11 mouse cellular contexts compared by ENCODE assay signal in genomic region chr2:166175145-166175544, GRCm38 (mm10). TPM values are rescaled to one million over a fixed set of nuclear protein-coding genes. Genes with fewer than 3 reads are reported as not detected.
A peak's percentile ranks its signal among the peaks of the same experiment; 100 is the strongest.
DNase-seq lines count a peak whose midpoint lies in the region; ATAC-seq and TF ChIP-seq lines count a peak whose summit lies in the region.
"Had no signal": no experiment of that assay in that cellular context is flagged by ENCODE, and none has a peak within 500 bp of the region (broad histone marks: within the 10 kb centered on the region; RNA-seq: fewer than 3 reads in every experiment).

No protein-coding gene starts in this region.

- no peak for TF ChIP-seq POLR2A in limb, embryonic 14.5 days (IDR thresholded peaks at IDR 0.05; ENCODE audit: borderline replicate concordance, extremely low read depth, insufficient read depth, insufficient read length)

- H3K4me3 ChIP-seq in heart, embryonic 16.5 days (ENCODE audit: low read length): no peak overlapping the region
- no peak overlapping the region for H3K4me3 ChIP-seq in ES-E14 (ENCODE audit: insufficient read depth in 1 of 2, low read depth in 1 of 2, low read length in 2 of 2, poor library complexity in 1 of 2, severe bottlenecking in 1 of 2)
- no peak overlapping the region for H3K4me3 ChIP-seq in forebrain, embryonic 15.5 days
- no peak overlapping the region for H3K4me3 ChIP-seq in limb, embryonic 14.5 days (replicated peaks; ENCODE audit: low read length)
- no peak overlapping the region for H3K4me3 ChIP-seq in left cerebral cortex, adult 2 months
- H3K4me3 ChIP-seq: erythroblast, embryonic 14.5 days had no signal

- no peak for DNase-seq in heart, postnatal 36 days
- no peak for DNase-seq in ES-E14 (ENCODE audit: low read depth, low spot score)
- DNase-seq in limb, embryonic 14.5 days (ENCODE audit: low spot score): peak; percentile 73
- no peak for DNase-seq in gastrocnemius, postnatal 4 days (ENCODE audit: low spot score in 2 of 2)
- DNase-seq in left cerebral cortex, adult 2 months (ENCODE audit: extremely low spot score in 1 of 2, low spot score in 2 of 2): no peak
- no peak for DNase-seq in urinary bladder, adult 18-20 months (ENCODE audit: low spot score in 2 of 2)
- DNase-seq: adrenal gland, postnatal 36 days; spleen, adult 18-20 months had no signal

- H3K27ac ChIP-seq in heart, embryonic 16.5 days (ENCODE audit: low read length): no peak overlapping the region
- H3K27ac ChIP-seq in ES-E14 (ENCODE audit: insufficient read depth, low read depth, low read length, poor library complexity, severe bottlenecking): no peak overlapping the region
- H3K27ac ChIP-seq in forebrain, embryonic 15.5 days (replicated peaks): no peak overlapping the region
- peak overlapping the region; percentile 68; the same call in 1 of the 2 replicates for H3K27ac ChIP-seq in limb, embryonic 14.5 days (replicated peaks; ENCODE audit: low read depth, low read length)
- H3K27ac ChIP-seq in left cerebral cortex, adult 2 months: no peak overlapping the region

- 0 out of 2 replicates have a peak, but pooled peaks cover 2% of the 10 kb centered on the region for H3K27me3 ChIP-seq in heart, embryonic 16.5 days (ENCODE audit: control insufficient read depth, insufficient read depth, low read length)
- peaks cover 29% of the 10 kb centered on the region; the same call in 1 of the 2 replicates for H3K27me3 ChIP-seq in forebrain, embryonic 15.5 days
- H3K27me3 ChIP-seq in limb, embryonic 14.5 days (ENCODE audit: control insufficient read depth, insufficient read depth, low read length): no peaks in the 10 kb centered on the region

- H3K4me2 ChIP-seq in heart, embryonic 16.5 days (ENCODE audit: low read depth, low read length): no peak overlapping the region
- no peak overlapping the region for H3K4me2 ChIP-seq in forebrain, embryonic 15.5 days (replicated peaks)
- H3K4me2 ChIP-seq in limb, embryonic 14.5 days (replicated peaks; ENCODE audit: low read depth, low read length, severe bottlenecking): no peak overlapping the region

- intact Hi-C loops in heart, postnatal 36 days (cut with DNase I): no loop called here
- intact Hi-C loops in left cerebral cortex, adult 2 months (cut with DNase I): no loop called here

- in situ Hi-C loops in ES-E14 (cut with MboI; ENCODE audit: low sequenced_read_pairs in 2 of 2, unreplicated experiment in 2 of 2): no loop called here

- H3K9ac ChIP-seq in heart, embryonic 16.5 days (ENCODE audit: low read length): no peak overlapping the region
- H3K9ac ChIP-seq in ES-E14 (ENCODE audit: insufficient read depth, low read depth, low read length, poor library complexity, severe bottlenecking): no peak overlapping the region
- H3K9ac ChIP-seq in forebrain, embryonic 15.5 days (replicated peaks): no peak overlapping the region
- H3K9ac ChIP-seq in limb, embryonic 14.5 days (ENCODE audit: low read depth, low read length, severe bottlenecking): no peak overlapping the region

- 0 out of 2 replicates have a peak, but pooled peaks have one; percentile 35 for ATAC-seq in heart, embryonic 16.5 days (replicated peaks; ENCODE audit: extremely low read depth, insufficient read depth, low FRiP score)
- ATAC-seq in forebrain, embryonic 15.5 days (replicated peaks): peak; percentile 76
- ATAC-seq in limb, embryonic 14.5 days (ENCODE audit: low FRiP score, low read depth): peak; percentile 73

- peaks cover 28% of the 10 kb centered on the region for H3K4me1 ChIP-seq in heart, embryonic 16.5 days (ENCODE audit: control insufficient read depth, insufficient read depth, low read length)
- H3K4me1 ChIP-seq in ES-E14 (ENCODE audit: control insufficient read depth in 2 of 2, insufficient read depth in 2 of 2, low read length in 2 of 2, poor library complexity in 1 of 2): peaks cover 15 to 48% of the 10 kb centered on the region in 2 experiments
- H3K4me1 ChIP-seq in forebrain, embryonic 15.5 days: peaks cover 18% of the 10 kb centered on the region
- peaks cover 60% of the 10 kb centered on the region for H3K4me1 ChIP-seq in limb, embryonic 14.5 days (ENCODE audit: control insufficient read depth, insufficient read depth, low read length)

- no peaks in the 10 kb centered on the region for H3K36me3 ChIP-seq in heart, embryonic 16.5 days (ENCODE audit: control insufficient read depth, insufficient read depth)
- H3K36me3 ChIP-seq in ES-E14 (ENCODE audit: control insufficient read depth, insufficient read depth, low read length, poor library complexity, severe bottlenecking): no peaks in the 10 kb centered on the region
- no peaks in the 10 kb centered on the region for H3K36me3 ChIP-seq in forebrain, embryonic 15.5 days
- no peaks in the 10 kb centered on the region for H3K36me3 ChIP-seq in limb, embryonic 14.5 days (ENCODE audit: control insufficient read depth, insufficient read depth, low read length)

- no peaks in the 10 kb centered on the region for H3K9me3 ChIP-seq in heart, embryonic 16.5 days (replicated peaks; ENCODE audit: control insufficient read depth, low read length)
- no peaks in the 10 kb centered on the region for H3K9me3 ChIP-seq in ES-E14 (ENCODE audit: control insufficient read depth, insufficient read depth, low read depth, low read length)
- no peaks in the 10 kb centered on the region for H3K9me3 ChIP-seq in forebrain, embryonic 15.5 days
- H3K9me3 ChIP-seq in limb, embryonic 14.5 days (ENCODE audit: control insufficient read depth, low read length): no peaks in the 10 kb centered on the region

- WGBS in heart, embryonic 16.5 days: 26% methylated on average over 3 of the region's 3 CpGs
- WGBS in forebrain, embryonic 15.5 days: 17% methylated on average over 3 of the region's 3 CpGs
- WGBS in limb, embryonic 14.5 days: 10% methylated on average over 3 of the region's 3 CpGs

- no peak for TF ChIP-seq CTCF in left cerebral cortex, adult 2 months (IDR thresholded peaks at IDR 0.05)

TF ChIP-seq in ES-E14, 5 proteins besides CTCF, POLR2A, EP300 and RAD21:
- TF ChIP-seq CHD2 (IDR thresholded peaks at IDR 0.05; ENCODE audit: low read depth, low read length) (no peak; the same call in 1 of the 2 replicates), ZNF384 (IDR thresholded peaks at IDR 0.05; ENCODE audit: low read depth, low read length) (no peak), HCFC1 (IDR thresholded peaks at IDR 0.05; ENCODE audit: borderline replicate concordance, insufficient read depth, low read length) (peak; percentile 88)

RNA-seq across cellular contexts. Expression of gene Sulf2, which starts 19.7 kb away (rescaled TPM):
- polyA plus RNA-seq in heart, embryonic 16.5 days (2015; fragmentation: Nextera tagmentation; extraction: Ambion mirVana): 61.8 and 73.3 TPM in 2 replicates
- 10 to 100 TPM; 37.9 to 42.1 TPM for total RNA-seq in heart, postnatal 36 days (2021)
- 102 and 164 TPM in 2 replicates for total RNA-seq in ES-E14 (2012; rRNA removed)
- 30.3 and 36.0 TPM in 2 replicates for polyA plus RNA-seq in forebrain, embryonic 15.5 days (2015; fragmentation: Nextera tagmentation; extraction: Ambion mirVana)
- 294 and 361 TPM in 2 replicates for polyA plus RNA-seq in limb, embryonic 14.5 days (2012; rRNA removed)
- polyA plus RNA-seq in limb, embryonic 14.5 days (2014; fragmentation: Nextera tagmentation; extraction: Ambion mirVana): 200 and 235 TPM in 2 replicates
- 10 to 100 TPM; 66.2 to 68.9 TPM for total RNA-seq in gastrocnemius, postnatal 4 days (2021)
- 100 to 1,000 TPM; 100 to 102 TPM for total RNA-seq in left cerebral cortex, adult 2 months (2021)
